Mouse (Mus musculus) large intestine, adult 2 months (tissue): ENCODE data around the gene Ubl7. TPM values are rescaled to one million over a fixed set of nuclear protein-coding genes. Genes with fewer than 3 reads are reported as not detected.

Source experiments
- DNase-seq: peaks from one replicate; pipeline ENCODE4 v3.0.0-alpha.2; 2012; ENCODE audit warnings: low read depth, low spot score
- WGBS: fragments of 180-500 bp; shearing (Covaris S2); methylation state at CpG from one replicate; pipeline ENCODE4 v1.1.7; 2018; 5-methylcytosine and 5-hydroxymethylcytosine counted together
- polyA plus RNA-seq: library from polyadenylated mRNA; depleted of rRNA; stranded (reverse); fragments of >200 nt; gene quantifications from 2 replicates; pipeline ENCODE4 v1.2.3, GENCODE M21; 2012

Gene Ubl7
- polyA plus RNA-seq, 1 experiment = 84.7 TPM

- 57% methylated on average over 17 of the region's 17 CpGs for WGBS
- DNase-seq = no peak
Observed at GRCm38 (mm10) chr9:57961863-57962778, 51.3 kb downstream of the Ubl7 start.

- no peak for DNase-seq
- 80% methylated on average over 4 of the region's 4 CpGs for WGBS
Observed at GRCm38 (mm10) chr9:57963249-57963997, 52.6 kb downstream of the Ubl7 start.

- no peak for DNase-seq
- 92% methylated on average over 5 of the region's 5 CpGs for WGBS
Observed at GRCm38 (mm10) chr9:57963998-57964395, 53.2 kb downstream of the Ubl7 start.

GRCm38 (mm10) chr9:57964528-57965250 lies 53.9 kb downstream of the Ubl7 start:
- WGBS = 87% methylated on average over 6 of the region's 6 CpGs
- no peak for DNase-seq

DNA sequence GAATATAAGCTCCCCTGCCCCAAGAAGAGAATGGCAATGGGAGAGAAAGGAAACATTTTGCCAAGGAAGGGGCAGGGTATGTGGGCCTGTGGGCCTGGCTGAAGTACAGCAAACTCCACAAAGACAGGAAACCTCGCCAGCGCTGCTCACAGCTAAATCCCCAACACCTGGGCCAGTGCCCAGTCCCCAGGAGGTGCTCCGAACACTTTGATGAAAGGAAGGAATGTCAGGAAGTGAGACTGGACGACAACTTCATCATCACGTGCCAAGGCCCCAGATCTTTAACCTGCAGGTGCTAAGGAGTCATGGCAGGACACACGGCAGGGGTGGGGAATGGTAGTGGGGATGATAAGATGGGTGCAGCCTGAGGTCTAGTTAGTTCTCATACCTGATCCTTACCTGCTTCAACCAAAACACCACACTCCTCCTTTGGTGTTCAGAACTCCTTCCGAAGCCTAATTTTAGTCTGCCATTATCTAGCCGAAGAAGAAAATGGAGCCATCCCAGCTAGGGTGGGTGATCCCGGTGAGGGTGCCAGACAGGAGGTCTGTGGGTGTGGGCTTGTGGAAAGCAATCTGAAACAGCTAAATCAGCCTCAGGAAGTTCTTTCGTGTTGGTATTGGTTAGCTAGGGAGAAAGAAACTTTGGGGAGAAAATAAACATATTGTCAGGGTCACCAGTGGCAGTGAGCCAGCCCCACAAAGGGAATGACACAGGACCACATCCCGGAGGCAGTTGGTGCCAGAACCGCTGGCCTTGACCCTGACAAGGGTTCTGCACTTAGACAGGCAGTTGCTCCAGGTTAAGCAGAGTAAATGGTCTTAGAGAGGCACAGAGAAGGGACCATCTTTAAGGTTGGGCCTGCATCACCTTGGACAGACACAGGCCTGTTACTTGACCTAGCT lies 54.8 kb downstream of the Ubl7 start:
- 53% methylated on average over 12 of the region's 12 CpGs for WGBS
- DNase-seq = no peak

DNA sequence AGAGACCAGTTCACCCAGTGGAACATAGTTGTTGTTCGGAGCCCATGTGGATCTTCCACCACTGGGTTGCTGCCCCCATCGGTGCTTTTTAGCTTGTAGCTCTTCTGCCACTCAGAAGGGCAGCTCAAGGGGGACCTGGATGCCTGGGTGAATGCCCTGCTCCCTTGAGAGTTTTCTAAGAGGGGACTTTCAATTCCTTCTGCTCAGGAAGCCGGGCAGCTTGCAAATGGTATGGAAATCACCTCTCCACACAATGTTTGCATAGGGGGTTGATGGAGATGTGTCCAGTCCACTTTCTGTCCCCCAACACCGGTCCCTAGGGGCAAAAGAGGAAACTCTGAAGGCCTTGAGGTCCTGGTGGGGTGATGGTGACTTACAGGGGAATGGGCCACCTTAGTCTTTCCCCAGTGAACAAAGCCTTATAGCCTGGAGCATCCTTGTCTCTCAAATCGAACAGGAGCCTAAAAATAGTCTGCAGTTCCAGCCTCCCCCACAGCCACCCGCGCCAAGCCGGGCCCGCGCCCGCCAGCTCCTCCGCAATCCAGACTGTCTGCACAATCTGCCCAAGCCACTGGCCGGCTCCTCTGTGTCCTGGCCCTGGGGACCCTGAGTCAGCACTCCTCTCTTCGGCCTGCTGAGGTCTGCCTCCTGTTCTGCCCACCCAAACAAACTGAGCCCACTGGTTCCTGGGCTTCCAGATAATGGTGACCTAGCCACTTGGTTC lies 56.6 kb downstream of the Ubl7 start:
- WGBS = 76% methylated on average over 14 of the region's 14 CpGs
- DNase-seq = no peak

- no peak for DNase-seq
- WGBS = 81% methylated on average over 9 of the region's 9 CpGs
Observed at GRCm38 (mm10) chr9:57968166-57968771, 57.5 kb downstream of the Ubl7 start.

- no peak for DNase-seq
- 90% methylated on average over 8 of the region's 8 CpGs for WGBS
Observed at GRCm38 (mm10) chr9:57968783-57969542, 58.2 kb downstream of the Ubl7 start.

DNA sequence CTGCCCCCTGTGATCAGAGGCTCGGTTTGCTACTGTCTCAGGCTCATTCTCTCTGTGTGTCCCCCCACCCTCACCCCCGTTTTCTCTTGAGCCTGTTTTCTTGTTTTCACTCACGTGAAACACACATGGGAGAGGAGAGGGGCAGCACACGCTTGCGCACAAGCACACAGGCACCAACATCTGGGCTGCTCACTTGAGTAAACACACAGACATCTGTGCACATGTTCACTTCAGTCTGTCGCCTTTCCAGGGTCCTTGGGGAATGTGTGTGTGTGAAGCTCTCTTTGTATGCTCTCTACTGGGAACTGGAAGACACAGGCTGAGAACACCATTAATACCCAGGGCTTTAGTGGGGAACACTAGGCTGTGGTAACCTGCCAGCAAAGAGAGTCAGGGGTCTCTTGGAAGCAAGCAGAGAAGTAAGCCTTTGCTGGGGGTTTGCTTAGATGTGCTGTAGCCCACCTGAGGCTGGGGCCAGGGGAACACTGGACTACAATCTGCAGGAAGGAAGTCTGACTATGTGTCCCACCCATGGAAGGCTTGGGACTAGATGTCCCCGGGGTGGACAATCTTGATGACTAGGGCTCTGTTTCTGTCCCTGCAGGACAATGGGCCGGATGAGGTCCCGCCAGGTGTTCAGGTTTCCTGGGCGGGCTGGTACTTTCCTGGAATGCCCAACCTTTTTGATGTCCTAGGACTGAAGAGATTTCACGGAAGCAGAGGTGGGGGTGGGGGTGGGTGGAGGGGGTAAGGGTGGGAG lies 59.1 kb downstream of the Ubl7 start:
- 78% methylated on average over 11 of the region's 11 CpGs for WGBS
- DNase-seq = no peak

DNA sequence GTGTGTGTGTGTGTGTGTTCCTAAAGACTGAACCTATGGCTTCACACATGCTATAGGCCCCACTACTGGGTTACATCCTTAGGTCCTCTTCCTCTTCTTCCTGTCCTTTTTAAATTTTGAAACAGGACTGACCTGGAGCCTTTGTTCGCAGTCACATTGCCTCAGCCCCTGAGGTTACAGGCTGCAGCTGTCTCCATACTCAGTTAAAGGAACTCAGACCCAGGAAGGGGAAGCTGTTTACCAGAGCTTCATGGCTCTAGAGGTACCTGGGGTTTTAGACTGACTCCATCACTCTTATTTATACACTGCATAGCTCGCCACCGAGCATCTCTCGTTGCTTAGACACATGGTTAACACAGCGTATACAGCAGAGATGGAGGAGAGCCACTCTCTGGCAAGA lies 60.6 kb downstream of the Ubl7 start:
- DNase-seq = no peak
- 90% methylated on average over 5 of the region's 5 CpGs for WGBS

DNA sequence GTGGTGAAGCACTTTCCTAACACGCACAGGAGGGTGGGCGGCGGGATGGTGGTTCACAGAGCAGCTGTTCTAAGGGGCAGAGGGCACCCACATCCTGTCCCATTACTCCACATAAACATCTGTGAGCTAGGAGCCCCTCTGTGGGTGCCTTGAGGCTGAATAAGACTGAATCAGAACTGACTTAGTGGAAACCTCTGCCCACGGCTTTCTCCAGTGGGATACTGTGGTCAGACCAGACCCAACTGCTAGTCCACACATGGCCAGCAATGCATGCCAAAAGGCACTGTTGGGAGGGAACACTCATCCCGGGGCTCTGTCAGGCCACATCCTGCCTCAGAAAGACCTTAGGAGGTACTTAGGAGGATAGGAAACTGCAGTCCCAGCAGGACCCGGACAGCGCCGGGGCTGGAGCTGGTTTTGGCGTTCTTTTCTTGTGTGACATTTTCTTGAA lies 61.4 kb downstream of the Ubl7 start:
- DNase-seq = no peak
- 74% methylated on average over 9 of the region's 9 CpGs for WGBS

GRCm38 (mm10) chr9:57972776-57973439 lies 62.1 kb downstream of the Ubl7 start:
- DNase-seq = no peak
- 37% methylated on average over 9 of the region's 9 CpGs for WGBS

DNA sequence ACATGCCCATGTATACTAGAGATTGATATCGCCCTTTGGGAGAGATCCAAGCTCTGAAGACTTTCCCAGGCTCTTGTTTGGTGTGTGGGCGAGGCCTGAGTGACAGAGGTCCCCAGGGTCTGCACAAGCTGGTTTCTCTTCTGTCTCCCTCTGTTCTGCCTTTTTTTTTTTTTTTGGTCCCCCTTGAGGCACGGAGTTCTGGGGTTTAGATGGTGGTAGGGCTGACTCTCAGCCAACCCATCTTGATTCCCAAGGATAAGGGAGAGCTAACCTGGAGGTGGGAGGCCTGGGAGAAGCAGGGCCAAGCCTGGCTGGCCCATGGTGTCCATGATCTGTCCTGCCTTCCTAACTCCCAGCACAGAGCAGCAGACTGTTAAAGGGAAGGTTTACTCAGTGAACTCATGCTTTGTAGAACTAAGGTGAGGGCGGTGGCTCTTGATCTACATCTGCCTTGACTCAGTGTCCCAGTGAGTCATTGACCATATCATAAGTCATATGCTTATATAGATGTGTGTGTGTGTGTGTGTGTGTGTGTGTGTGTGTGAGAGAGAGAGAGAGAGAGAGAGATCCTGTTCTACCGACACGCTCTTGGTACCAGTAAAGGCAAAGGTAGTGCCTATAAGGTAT lies 62.8 kb downstream of the Ubl7 start:
- DNase-seq = peak; percentile 33
- WGBS = 51% methylated on average over 6 of the region's 6 CpGs

DNA sequence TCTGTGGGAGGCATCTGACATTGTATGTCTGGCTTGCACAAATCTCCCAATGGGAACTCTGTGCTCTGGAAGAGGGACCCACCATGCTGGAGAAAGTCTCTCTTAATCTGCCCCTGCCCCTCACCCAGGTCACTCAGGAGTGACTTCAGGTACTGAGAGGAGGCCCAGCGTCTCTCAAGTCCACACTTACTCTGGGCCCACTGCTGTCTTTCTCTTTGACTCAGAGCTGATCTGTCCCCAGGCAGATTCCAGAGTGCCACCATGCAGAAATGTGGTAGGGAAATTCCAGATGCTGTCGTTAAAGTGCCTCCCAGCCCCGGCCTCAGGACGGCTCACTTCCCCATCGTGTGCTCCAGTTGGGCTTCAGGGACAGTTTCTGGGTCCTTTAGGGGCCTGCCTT lies 63.4 kb downstream of the Ubl7 start:
- DNase-seq = no peak

DNA sequence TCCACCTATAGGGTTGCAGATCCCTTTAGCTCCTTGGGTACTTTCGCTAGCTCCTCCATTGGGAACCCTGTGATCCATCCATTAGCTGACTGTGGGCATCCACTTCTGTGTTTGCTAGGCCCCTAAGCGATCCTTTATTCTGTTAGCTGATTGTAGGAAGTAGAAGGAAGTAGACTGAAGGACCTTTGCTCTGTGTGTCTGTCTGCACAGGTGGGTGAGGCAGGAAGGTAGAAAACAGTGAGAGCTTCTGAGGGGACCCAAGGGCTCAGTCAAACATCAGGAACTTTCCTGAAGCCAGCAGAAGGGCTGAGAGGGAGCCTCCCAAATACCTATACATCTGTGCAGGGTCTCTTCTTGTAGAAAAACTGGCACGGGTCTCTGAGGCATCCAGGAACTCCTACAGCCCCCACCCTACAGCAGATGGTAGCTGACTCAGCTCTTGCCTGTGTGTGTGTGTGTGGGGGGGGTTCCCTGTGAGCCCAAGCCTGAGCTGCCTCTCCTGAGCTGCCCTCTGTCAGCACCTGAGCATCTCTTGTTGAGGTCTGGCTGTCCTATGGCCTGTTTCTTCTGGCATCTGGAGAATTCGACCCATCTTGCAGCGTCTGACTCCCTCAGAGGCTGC lies 64.5 kb downstream of the Ubl7 start:
- WGBS = 31% methylated on average over 5 of the region's 5 CpGs
- no peak for DNase-seq

More for the DNA sequence above, 63.4 kb downstream of the Ubl7 start:
- WGBS = 58% methylated on average over 5 of the region's 5 CpGs
